Mouse (Mus musculus) myocyte (in vitro differentiated cells): ENCODE data around the gene Cgn.

Experiments
- E2F4 ChIP-seq: IDR thresholded peaks from one replicate; pipeline ENCODE4 v1.6.1; 2011; ENCODE audit warnings: mild to moderate bottlenecking, control low read depth, moderate library complexity; ENCODE audit not compliant: insufficient read depth
- MAX ChIP-seq: IDR thresholded peaks from one replicate; pipeline ENCODE4 v1.6.1; 2011; ENCODE audit warnings: low read depth, mild to moderate bottlenecking, control low read depth
- MYOD1 ChIP-seq, 3 experiments: IDR thresholded peaks; one replicate each; pipeline ENCODE4 v1.6.1; 2011; ENCODE audit warnings: control low read depth in 2 of 3, low read depth in 2 of 3, mild to moderate bottlenecking in 2 of 3, moderate library complexity in 1 of 3; ENCODE audit not compliant: insufficient read length in 2 of 3, control insufficient read depth in 1 of 3
- MYOG ChIP-seq, 3 experiments: IDR thresholded peaks; one replicate each; pipeline ENCODE4 v1.6.1; 2011; ENCODE audit warnings: control low read depth in 2 of 3, low read depth in 2 of 3, mild to moderate bottlenecking in 2 of 3; ENCODE audit not compliant: insufficient read length in 2 of 3, control insufficient read depth in 1 of 3, insufficient read depth in 1 of 3
- POLR2A ChIP-seq: IDR thresholded peaks from one replicate; pipeline ENCODE4 v1.6.1; 2011; ENCODE audit warnings: low read depth, mild to moderate bottlenecking, control low read depth, moderate library complexity; ENCODE audit not compliant: insufficient read length
- REST ChIP-seq: IDR thresholded peaks from one replicate; pipeline ENCODE4 v1.6.1; 2011; ENCODE audit warnings: mild to moderate bottlenecking, control low read depth, moderate library complexity; ENCODE audit not compliant: insufficient read depth, insufficient read length
- TCF12 ChIP-seq: IDR thresholded peaks from one replicate; pipeline ENCODE4 v1.6.1; 2011; ENCODE audit warnings: mild to moderate bottlenecking, control low read depth; ENCODE audit not compliant: poor library complexity, insufficient read depth, severe bottlenecking
- TCF3 ChIP-seq: IDR thresholded peaks from one replicate; pipeline ENCODE4 v1.6.1; 2011; ENCODE audit warnings: low read depth, control low read depth; ENCODE audit not compliant: insufficient read length
- USF1 ChIP-seq: IDR thresholded peaks from one replicate; pipeline ENCODE4 v1.6.1; 2011; ENCODE audit warnings: low read depth, mild to moderate bottlenecking, control low read depth, moderate library complexity

- TF ChIP-seq USF1 (no peak), POLR2A (no peak), MYOG (IDR thresholded peaks at IDR 0.05; ENCODE audit: control insufficient read depth in 1 of 3, insufficient read depth in 1 of 3, insufficient read length in 2 of 3, low read depth in 2 of 3) (no peak), MAX (no peak), E2F4 (no peak), TCF12 (no peak), REST (no peak), MYOD1 (IDR thresholded peaks at IDR 0.05; ENCODE audit: control insufficient read depth in 1 of 3, insufficient read length in 2 of 3, low read depth in 2 of 3) (no peak), TCF3 (no peak)
Measured at GRCm38 (mm10) chr3:94832701-94833100, 46.4 kb upstream of the Cgn start.
